Mouse (Mus musculus): Measurements from ENCODE around the gene Ano3.
A peak's percentile ranks its signal among the peaks of the same experiment; 100 is the strongest.

The Ano3 gene

GRCm38 (mm10) chr2:110814964-110815363, 135.8 kb downstream of the Ano3 start:
- DNase-seq (ENCODE audit: low read depth, low spot score): no peak

GRCm38 (mm10) chr2:110806302-110807093, 144.2 kb downstream of the Ano3 start:
- DNase-seq (ENCODE audit: low read depth, low spot score): no peak

- no peak for DNase-seq (ENCODE audit: low read depth, low spot score)
Measured at GRCm38 (mm10) chr2:110795928-110796327, 154.8 kb downstream of the Ano3 start.

GRCm38 (mm10) chr2:110795433-110795832, 155.3 kb downstream of the Ano3 start:
- no peak for DNase-seq (ENCODE audit: low read depth, low spot score)

- no peak for DNase-seq (ENCODE audit: low read depth, low spot score)
Measured at GRCm38 (mm10) chr2:110787396-110787795, 163.3 kb downstream of the Ano3 start.

GRCm38 (mm10) chr2:110759434-110759833, 191.3 kb downstream of the Ano3 start:
- no peak for DNase-seq (ENCODE audit: low read depth, low spot score)

GRCm38 (mm10) chr2:110757556-110757955, 193.2 kb downstream of the Ano3 start:
- DNase-seq (ENCODE audit: low read depth, low spot score): no peak

- no peak for DNase-seq (ENCODE audit: low read depth, low spot score)
Measured at GRCm38 (mm10) chr2:110740493-110740892, 210.2 kb downstream of the Ano3 start.

GRCm38 (mm10) chr2:110739781-110740180, 210.9 kb downstream of the Ano3 start:
- DNase-seq (ENCODE audit: low read depth, low spot score): no peak

GRCm38 (mm10) chr2:110737981-110738380, 212.7 kb downstream of the Ano3 start:
- no peak for DNase-seq (ENCODE audit: low read depth, low spot score)

GRCm38 (mm10) chr2:110737236-110737635, 213.5 kb downstream of the Ano3 start:
- no peak for DNase-seq (ENCODE audit: low read depth, low spot score)

GRCm38 (mm10) chr2:110726106-110726505, 224.6 kb downstream of the Ano3 start:
- DNase-seq (ENCODE audit: low read depth, low spot score): no peak

- no peak for DNase-seq (ENCODE audit: low read depth, low spot score)
Measured at GRCm38 (mm10) chr2:110722208-110722607, 228.5 kb downstream of the Ano3 start.

GRCm38 (mm10) chr2:110721290-110721753, 229.4 kb downstream of the Ano3 start, which contains the start of gene Muc15:
Gene Muc15 (plus strand): TSS chr2:110721340.
- DNase-seq (ENCODE audit: low read depth, low spot score): no peak

- no peak for DNase-seq (ENCODE audit: low read depth, low spot score)
Measured at GRCm38 (mm10) chr2:110719051-110719450, 231.7 kb downstream of the Ano3 start.

- peak; percentile 2 for DNase-seq (ENCODE audit: low read depth, low spot score)
Measured at GRCm38 (mm10) chr2:110710055-110710720, 240.5 kb downstream of the Ano3 start.

- no peak for DNase-seq (ENCODE audit: low read depth, low spot score)
Measured at GRCm38 (mm10) chr2:110709436-110709835, 241.3 kb downstream of the Ano3 start.

GRCm38 (mm10) chr2:110671071-110671624, 279.6 kb downstream of the Ano3 start:
- no peak for DNase-seq (ENCODE audit: low read depth, low spot score)

- peak; percentile 63 for DNase-seq (ENCODE audit: low read depth, low spot score)
Measured at GRCm38 (mm10) chr2:110663329-110663728, 287.4 kb downstream of the Ano3 start.

GRCm38 (mm10) chr2:110644846-110645245, 305.9 kb downstream of the Ano3 start:
- DNase-seq (ENCODE audit: low read depth, low spot score): no peak

GRCm38 (mm10) chr2:110644358-110644757, 306.4 kb downstream of the Ano3 start:
- no peak for DNase-seq (ENCODE audit: low read depth, low spot score)

All from 3T3-L1 (cell line).